Mouse (Mus musculus) B cell, adult 2 months (primary cell): ENCODE measurements around the gene Mydgf.
A peak's percentile ranks its signal among the peaks of the same experiment; 100 is the strongest.

Source experiments
- DNase-seq, 2 experiments: peaks; one replicate each; pipeline ENCODE4 v3.0.0; 2022

Gene Mydgf

GRCm38 (mm10) chr17:56139858-56140595, 43.7 kb downstream of the Mydgf start, which contains the start of gene Sema6b:
Gene Sema6b, minus strand, starts transcription at chr17:56140343.
- DNase-seq: peak; percentile 44 to 45

DNA sequence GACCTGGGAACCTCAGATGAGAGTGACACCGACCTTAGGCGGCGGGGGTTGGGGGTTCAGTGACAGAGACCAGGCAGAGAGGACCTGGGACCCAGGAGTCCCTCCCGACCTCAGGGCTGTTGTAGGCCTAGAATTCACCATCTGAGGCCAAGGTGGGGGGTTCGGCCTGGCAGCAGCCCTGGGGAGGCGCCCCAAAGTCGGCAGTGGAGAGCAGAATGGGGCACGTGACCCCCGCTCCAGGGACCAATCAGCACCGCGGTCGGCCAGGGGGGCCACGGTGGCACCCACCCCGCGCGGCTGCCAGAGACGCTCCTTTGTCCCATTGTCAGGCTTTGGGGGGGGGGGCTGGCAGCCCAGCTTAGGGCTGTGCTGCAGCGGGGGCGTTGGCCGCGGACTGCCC, 44.4 kb downstream of the Mydgf start:
- DNase-seq: no peak

GRCm38 (mm10) chr17:56137839-56138613, 45.7 kb downstream of the Mydgf start:
- DNase-seq: no peak

- DNase-seq: no peak
Measured at GRCm38 (mm10) chr17:56136558-56136957, 47.2 kb downstream of the Mydgf start.

DNA sequence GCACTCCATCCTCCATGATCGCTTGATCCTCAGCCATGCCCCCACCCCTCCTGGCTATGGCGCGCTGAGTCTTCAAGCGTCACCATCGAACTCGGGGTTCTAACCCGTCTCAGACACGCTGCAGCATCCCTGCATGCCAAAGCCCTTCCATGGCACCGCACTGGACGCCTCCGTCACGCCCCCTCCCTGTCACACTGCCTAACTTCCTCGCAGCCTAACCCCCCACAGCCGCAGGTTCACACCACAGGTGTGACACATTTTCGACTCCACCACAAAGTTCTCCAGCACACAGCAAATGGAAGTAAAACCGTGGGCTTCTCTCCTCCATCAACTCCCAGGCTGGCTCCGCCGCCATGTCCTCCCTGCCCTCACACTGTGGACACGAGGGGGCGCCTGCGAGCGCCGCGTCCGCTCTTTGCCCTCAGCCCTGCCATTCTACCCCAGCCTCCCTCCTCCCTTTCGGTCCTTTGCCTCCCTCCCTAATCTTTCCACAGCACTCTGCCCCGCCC, 49.2 kb downstream of the Mydgf start:
- DNase-seq: peak; percentile 86 to 87

GRCm38 (mm10) chr17:56133457-56134363, 50.0 kb downstream of the Mydgf start:
- DNase-seq: peak in 1 of 2 experiments; percentile 34

DNA sequence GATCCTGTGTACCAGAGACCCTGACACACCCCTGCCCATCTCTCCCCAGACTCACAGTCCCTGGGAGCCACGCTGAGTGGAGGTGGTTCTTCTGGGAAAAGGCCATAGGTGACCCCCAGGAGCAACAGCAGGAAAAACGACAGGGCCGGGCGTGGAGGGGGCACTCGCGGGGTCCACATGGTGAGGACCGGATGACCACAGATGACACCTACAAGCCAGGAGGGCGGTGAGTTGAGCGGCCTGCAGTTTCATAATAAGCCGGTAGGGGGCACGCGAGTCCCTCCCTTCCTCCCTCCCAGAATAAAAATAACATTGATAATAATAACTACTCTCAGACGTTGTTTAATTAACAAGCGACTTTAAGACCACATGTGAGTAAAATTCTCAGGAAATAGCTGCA, 51.1 kb downstream of the Mydgf start:
- DNase-seq: peak; percentile 85 to 89

- peak; percentile 89 for DNase-seq
Measured at GRCm38 (mm10) chr17:56131814-56132213, 51.9 kb downstream of the Mydgf start.

DNA sequence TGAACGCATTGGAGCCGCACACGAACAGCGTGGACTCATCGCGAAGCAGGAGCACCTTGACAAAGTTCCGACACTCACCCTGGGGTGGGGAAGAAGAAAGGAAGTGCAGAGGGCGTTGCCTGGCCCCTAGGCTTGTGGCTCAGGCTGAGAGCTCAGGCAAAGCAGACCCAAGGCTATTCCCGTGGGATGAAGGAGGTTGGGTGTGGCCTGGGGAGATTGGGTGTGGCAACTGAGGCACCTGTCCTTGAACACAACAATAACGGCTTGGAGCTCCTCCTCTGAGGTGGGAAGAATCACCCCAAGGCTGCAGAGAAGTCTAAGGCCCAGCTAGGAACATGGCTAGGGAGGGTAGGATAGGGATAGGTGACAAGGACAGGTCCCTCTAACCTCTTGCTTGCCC, 52.6 kb downstream of the Mydgf start:
- no peak for DNase-seq

DNA sequence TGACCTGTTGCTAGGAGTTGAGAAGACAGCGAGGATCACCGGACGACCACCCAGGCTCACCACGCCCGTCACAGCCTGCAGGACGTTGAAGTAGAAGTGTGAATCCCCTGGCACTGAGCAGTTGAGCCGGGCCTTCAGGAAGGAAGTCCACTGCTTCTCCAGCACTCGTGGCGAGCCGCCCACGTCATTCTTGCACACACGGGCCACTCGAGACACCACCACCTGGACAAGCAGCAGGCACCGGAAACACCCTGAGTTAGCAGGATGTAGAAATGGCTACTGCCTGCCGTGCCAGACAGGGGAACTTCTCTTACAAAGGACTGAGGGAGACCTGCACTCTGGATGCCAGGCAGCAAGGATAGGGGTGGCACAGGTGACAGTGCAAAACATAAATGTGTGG, 55.5 kb downstream of the Mydgf start:
- DNase-seq: no peak

DNA sequence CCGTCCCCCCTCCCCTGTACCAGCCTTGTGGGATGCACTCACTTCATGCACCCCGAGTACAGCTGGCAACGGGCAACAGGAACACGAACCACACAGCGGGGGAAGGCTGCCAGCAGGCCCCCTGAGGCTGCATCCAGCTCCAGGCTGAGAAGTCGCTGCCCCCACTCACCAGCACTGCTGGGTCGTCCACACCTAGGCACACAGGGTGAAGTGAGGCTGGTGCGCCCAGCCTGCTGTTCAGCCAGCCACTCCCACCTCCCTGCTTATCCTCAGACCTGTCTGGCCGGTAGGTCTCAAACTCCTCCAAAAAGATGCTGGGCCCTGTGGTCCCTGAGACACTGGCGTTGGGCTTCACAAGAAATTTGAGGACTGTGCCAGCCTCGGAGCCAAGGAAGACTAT, 57.5 kb downstream of the Mydgf start:
- DNase-seq: no peak
